Mouse (Mus musculus): ENCODE data around the gene Obscn.

GRCm38 (mm10) chr11:59142962-59143361 lies 6.8 kb upstream of the Obscn start:
- TF ChIP-seq CTCF (IDR thresholded peaks at IDR 0.05; ENCODE audit: extremely low read depth, insufficient read depth, insufficient read length, insufficient replicate concordance): no peak
- TF ChIP-seq POLR2A (IDR thresholded peaks at IDR 0.05; ENCODE audit: low read depth, low read length): no peak

Data from spleen, adult 2 months (tissue).